Mouse (Mus musculus) E14TG2a.4 (cell line): ENCODE measurements at regions not wholly inside any gene's neighbourhood (a gene's known extent, or its start where the extent isn't known, plus 50 kb on each side); places are given as distances from the start of the nearest gene placed in this dataset.

ENCODE experiments used
- CTCF ChIP-seq: conservative IDR thresholded peaks from 2 replicates; pipeline ENCODE4 v1.5.1; 2014; ENCODE audit warnings: low read length
- NANOG ChIP-seq: IDR thresholded peaks from 2 replicates; pipeline ENCODE4 v1.6.1; 2014; ENCODE audit warnings: borderline replicate concordance, low read length, mixed read lengths
- POU5F1 ChIP-seq: IDR thresholded peaks from 2 replicates; pipeline ENCODE4 v1.6.1; 2014; ENCODE audit warnings: low read length, borderline replicate concordance

DNA sequence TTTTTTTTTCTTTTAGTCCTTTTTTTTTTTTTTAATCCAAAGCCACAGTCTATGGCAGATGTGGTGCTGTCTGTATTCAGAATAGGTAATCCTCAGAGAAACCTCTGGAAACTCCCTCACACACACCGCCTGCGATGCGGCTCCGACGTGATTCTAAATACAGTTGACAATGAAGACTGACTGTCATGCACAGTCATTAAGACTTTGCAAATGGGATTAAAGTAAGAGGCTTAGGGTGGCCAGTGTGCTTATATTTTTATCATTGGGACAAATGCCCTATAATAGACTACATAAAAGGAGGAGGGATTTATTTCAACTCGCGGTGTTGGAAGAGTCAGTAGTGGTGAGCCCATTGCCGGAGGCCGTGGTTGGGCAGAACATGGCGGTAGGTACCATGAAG, 158.1 kb downstream of the Rab11fip4 start:
- TF ChIP-seq CTCF (no peak), NANOG (no peak), POU5F1 (no peak)
